Mouse (Mus musculus): ENCODE data around the gene Dennd6a.

GRCm38 (mm10) chr14:26662488-26662887 lies 88.8 kb downstream of the Dennd6a start:
- TF ChIP-seq GATA1 (IDR thresholded peaks at IDR 0.05; ENCODE audit: low read length): no peak
- no peak for TF ChIP-seq TAL1 (IDR thresholded peaks at IDR 0.05; ENCODE audit: low read length)
